Mouse (Mus musculus) adrenal gland, postnatal 10 days (tissue): ENCODE measurements around the gene Tescl. TPM values are rescaled to one million over a fixed set of nuclear protein-coding genes. Genes with fewer than 3 reads are reported as not detected.

Experiments
- DNase-seq: peaks from one replicate; pipeline ENCODE4 v3.0.0; 2021; ENCODE audit warnings: mixed read lengths
- microRNA-seq: library from miRNA; unstranded; fragments of <30 nt; microRNA quantifications from one replicate; pipeline ENCODE4 v1.2.0, GENCODE M21; 2021
- total RNA-seq, 2 experiments: library from RNA; stranded (reverse); gene quantifications; 2 replicates each; pipeline ENCODE4 v1.2.3; 2021

Tescl gene
- total RNA-seq, 2 experiments from 2014 or later, result 0.36 to 0.42 TPM

DNA sequence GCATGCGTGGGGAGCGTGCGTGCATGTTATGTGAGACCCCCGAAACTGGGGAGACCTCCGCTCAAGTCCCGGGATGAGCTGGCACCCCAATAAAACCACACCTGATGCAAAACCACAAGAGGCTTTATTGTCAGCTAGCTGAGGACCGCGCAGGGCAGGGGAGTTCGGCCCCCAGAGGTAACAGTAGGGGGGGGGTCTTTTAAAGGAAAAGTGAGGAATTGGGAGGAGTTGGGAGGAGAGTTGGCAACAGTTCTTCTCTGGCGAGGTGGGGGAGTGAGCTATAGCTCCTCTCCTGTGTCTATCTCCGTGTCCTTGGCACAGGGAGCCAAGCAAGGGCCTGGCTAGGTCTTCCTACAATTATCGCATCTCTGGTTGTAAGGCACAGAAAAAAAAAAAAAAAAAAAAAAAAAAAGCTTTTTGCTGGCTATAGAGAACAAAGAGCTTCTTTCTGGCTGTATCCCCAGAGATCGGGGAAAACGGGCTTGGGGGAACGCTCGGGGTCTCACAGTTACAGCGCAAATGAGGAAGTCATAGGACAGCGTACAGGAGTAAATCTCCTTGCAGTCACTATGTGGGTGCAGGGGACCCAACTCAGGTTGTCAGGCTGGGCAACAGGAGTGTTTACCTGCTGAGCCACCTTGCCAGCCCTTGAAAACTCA is 33.8 kb downstream of the Tescl start:
- DNase-seq, result peak; percentile 14

GRCm38 (mm10) chr7:24298973-24299708 is 34.6 kb downstream of the Tescl start:
- DNase-seq, result peak; percentile 78

GRCm38 (mm10) chr7:24298635-24298972 is 35.1 kb downstream of the Tescl start:
- peak; percentile 9 for DNase-seq

DNA sequence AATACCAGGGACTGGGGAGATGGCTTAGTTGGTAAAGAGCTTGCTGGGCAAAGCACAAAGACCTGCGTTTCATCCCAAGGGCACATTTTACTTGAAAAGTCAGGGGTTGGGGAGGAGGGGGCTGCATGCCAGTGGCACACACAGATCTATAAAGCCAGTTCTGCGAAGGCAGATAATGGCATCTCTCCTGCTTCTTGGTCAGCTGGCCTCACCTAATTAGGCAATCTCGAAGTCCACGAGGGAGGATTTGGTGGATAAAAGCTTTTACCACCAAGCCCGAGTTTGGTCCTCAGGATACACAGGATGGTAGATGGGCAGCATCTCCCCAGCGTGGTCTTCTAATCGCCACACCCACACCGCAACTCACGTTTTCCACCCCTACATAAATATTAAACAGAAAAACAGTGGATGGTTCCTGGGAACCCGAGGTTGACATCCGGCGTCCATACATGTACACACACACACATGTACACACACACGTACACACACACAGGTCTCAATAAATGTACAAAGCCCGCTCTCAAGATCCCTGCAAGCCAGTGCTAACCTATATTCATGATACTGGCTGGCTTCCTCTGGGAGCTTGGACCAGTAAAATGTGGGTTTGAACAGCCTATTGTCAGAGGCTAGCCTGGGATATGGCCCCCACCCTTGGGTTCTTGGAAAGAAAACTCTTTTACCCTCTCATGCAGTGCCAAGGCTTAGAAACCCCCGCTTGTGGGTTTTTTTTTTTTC is 36.2 kb downstream of the Tescl start:
- no peak for DNase-seq

GRCm38 (mm10) chr7:24296386-24296785 is 37.4 kb downstream of the Tescl start:
- DNase-seq, result no peak

DNA sequence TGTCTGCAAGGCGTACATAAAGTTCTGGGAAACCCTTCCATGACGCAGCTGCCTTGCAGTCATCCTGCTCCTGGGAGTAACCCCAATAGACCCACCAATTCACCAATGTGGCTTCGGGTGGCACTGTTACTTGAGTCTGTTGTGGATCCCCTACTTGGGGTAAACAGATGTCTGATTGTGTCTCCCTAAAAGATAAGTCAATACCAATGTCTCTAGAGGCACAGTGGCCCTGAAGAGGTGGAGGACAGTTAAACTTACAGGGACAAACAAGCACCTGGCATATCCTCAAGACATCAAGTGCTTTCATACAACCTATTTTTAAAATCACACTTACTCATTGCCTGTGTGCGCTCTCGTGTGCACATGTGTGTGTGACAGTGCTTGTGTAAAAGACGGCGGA is 38.4 kb downstream of the Tescl start:
- DNase-seq, result no peak

GRCm38 (mm10) chr7:24294763-24295162 is 39.0 kb downstream of the Tescl start:
- DNase-seq, result no peak

GRCm38 (mm10) chr7:24293061-24293851 is 40.5 kb downstream of the Tescl start:
- no peak for DNase-seq

- no peak for DNase-seq
Observed at GRCm38 (mm10) chr7:24291387-24292090, 42.2 kb downstream of the Tescl start.

- DNase-seq, result no peak
Observed at GRCm38 (mm10) chr7:24290106-24290693, 43.5 kb downstream of the Tescl start.

GRCm38 (mm10) chr7:24288512-24288911 is 45.2 kb downstream of the Tescl start:
- no peak for DNase-seq

DNA sequence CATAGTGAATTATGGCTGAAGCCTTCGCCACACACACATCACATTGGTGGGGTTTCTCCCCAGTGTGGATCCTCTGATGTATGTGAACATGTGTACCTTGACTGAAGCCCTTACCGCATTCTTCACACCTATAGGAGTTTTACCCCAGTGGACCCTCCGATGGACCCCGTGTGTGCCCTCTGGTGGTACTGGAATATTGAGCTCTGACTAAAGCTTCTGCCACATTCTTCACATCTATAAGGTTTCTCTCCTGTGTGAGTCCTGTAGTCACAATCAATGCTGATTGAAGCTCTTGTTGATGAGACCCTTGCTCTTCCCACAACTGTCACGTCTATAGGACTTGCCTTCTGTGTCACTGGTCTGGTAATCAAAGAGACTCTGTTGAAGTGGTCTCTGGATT is 46.1 kb downstream of the Tescl start:
- DNase-seq, result no peak

DNA sequence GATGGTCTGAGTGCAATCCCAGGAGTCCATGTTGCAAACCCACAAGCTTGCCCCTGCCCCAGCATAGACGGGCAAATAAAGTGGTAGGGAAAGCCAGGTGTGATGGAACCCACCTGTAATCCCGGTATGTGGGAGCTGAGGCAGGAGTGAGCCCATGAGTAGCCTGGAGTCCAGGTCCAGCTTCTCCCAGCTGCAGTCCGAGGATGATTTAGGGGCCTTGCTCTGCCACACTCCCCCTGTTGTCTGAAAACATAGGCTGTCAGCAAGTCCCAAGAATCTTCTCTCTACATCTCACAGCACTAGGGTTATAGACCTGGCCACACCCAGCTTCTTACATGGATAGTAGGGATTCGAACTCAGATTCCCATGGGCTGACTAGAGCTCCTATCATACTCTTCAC is 46.8 kb downstream of the Tescl start:
- no peak for DNase-seq

DNA sequence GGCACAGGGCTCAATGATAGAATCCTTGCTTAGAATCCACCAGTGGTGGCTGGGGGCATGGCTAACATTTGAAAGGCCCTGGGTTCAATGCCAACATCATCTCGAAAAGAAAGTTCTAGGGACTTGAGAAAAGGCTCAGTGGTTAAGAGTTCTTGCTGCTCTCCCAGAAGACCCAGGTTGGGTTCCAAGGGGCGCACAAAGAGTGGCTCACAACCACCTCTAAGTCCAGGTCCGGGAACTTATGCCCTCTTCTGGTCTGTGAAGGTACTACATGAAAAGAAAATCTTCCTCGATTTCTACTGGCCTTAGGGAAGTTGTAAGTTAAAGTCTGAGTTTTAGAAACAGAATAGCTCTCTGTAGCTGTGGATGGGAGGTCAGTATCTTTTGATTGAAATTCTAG is 47.6 kb downstream of the Tescl start:
- no peak for DNase-seq

Small RNA genes lying within 50 kb of the gene (microRNA-seq; reads per million reads assigned to microRNA genes)
- not detected for gene Gm27592

Other genes with a start within 250 kb of the Tescl start
- 1 to 10 TPM; 2.3 to 4.8 TPM for gene Zfp112, start 221.6 kb downstream of the Tescl start, total RNA-seq
- gene Zfp235, start 199.8 kb downstream of the Tescl start, total RNA-seq, result 1 to 10 TPM; 7.2 to 9.9 TPM
- gene Zfp114, start 158.9 kb downstream of the Tescl start, total RNA-seq, result under 1 TPM; 0.61 to 0.69 TPM
- gene Zfp111, start 122.5 kb downstream of the Tescl start, total RNA-seq, result 10 to 100 TPM in 1 of 2 experiments, 1 to 10 TPM in 1; 9.1 to 11.1 TPM
- gene Zfp109, start 96.4 kb downstream of the Tescl start, total RNA-seq, result 1 to 10 TPM; 2.5 to 2.8 TPM
- 1 to 10 TPM; 2.0 to 3.5 TPM for gene Zfp108, start 79.1 kb downstream of the Tescl start, total RNA-seq
- gene Zfp93, start 63.5 kb downstream of the Tescl start, total RNA-seq, result 1 to 10 TPM; 4.1 to 4.8 TPM
- 10 to 100 TPM in 1 of 2 experiments, 1 to 10 TPM in 1; 5.8 to 12.1 TPM for gene Zfp61, start 32.7 kb downstream of the Tescl start, total RNA-seq
- gene Zfp94, start 17.3 kb downstream of the Tescl start, total RNA-seq, result 1 to 10 TPM; 2.7 to 6.4 TPM
- gene Lypd5, start 15.3 kb upstream of the Tescl start, total RNA-seq, result not detected
- gene Kcnn4, start 36.3 kb upstream of the Tescl start, total RNA-seq, result 1 to 10 TPM; 4.2 to 5.4 TPM
- 10 to 100 TPM; 19.5 to 24.1 TPM for gene Smg9, start 65.7 kb upstream of the Tescl start, total RNA-seq
- gene Irgc1, start 118.4 kb upstream of the Tescl start, total RNA-seq, result under 1 TPM in 1 of 2 experiments, not detected in 1; 0.27 TPM
- gene Plaur, start 128.5 kb upstream of the Tescl start, total RNA-seq, result 1 to 10 TPM; 6.7 to 9.4 TPM
- 1 to 10 TPM; 6.4 to 8.6 TPM for gene Cadm4, start 148.1 kb upstream of the Tescl start, total RNA-seq
- 1 to 10 TPM; 6.0 to 9.1 TPM for gene Zfp428, start 173.1 kb upstream of the Tescl start, total RNA-seq
- gene AC161166.1, start 178.5 kb upstream of the Tescl start, total RNA-seq, result not detected
- gene Irgq, start 196.8 kb upstream of the Tescl start, total RNA-seq, result 10 to 100 TPM; 17.6 to 23.3 TPM
- not detected for gene Pinlyp, start 212.2 kb upstream of the Tescl start, total RNA-seq
- gene Xrcc1, start 212.4 kb upstream of the Tescl start, total RNA-seq, result 10 to 100 TPM; 37.4 to 48.6 TPM